Mouse (Mus musculus) thymus, postnatal 25 days (tissue): Measurements from ENCODE around the gene Acaa1b.

Experiments used
- DNase-seq: peaks from one replicate; pipeline ENCODE4 v3.0.0; 2022

Acaa1b gene

DNA sequence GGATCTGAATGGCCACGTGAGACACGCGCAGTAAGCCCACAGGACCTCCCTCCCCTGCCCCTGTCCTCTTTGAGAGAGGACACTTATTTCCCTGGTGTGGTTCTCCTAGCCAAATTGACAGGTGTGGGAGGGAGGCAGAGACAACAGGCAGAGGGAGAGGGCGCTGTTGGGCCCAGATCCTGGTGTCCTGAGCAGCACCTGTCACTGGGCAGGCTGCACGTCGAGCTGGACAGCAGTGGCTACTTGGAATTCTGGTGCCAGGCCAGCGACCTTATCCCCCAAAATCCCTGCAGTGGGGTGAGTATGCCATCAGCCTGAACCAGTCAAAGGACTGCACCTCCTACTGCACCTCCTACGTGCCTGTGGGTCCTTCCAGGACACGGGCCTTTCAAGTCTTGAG lies 13.5 kb downstream of the Acaa1b start:
- DNase-seq, result no peak

DNA sequence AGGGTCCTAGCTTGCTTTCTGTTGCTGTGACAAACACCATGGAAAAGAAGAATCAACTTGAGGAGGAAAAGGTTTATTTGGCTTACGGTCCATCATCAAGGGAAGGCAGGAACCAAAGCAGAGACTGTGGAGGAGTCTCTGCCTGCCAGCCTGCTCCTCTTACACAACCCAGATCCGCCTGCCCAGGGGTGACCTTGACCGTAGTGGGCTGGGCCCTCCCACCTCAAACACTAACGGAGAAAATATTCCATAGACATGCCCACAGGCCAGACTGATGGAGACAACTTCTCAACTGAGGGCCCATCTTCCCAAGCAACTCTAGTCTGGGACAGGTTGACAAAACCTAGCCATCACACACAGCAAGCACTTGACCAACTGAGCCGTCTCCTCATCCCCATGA lies 14.8 kb downstream of the Acaa1b start:
- DNase-seq, result no peak

DNA sequence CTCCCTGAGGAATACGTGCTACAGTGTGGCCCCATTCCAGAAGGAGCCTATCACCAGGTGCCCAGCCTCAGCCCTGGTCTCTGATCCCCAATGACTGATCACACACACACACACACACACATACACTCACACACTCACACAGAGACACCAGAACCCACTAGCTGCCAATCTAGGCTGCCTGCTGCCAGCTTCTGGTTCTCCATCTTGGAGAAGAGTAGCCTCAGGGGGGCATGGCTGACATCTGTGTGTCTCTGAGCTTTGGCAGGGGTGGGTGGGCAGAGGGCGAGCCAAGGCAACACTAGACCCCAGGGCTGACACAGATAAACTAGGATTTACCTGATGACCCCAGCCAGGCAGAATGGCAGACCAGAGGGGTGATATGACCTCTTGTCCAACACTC lies 18.1 kb downstream of the Acaa1b start:
- no peak for DNase-seq

DNA sequence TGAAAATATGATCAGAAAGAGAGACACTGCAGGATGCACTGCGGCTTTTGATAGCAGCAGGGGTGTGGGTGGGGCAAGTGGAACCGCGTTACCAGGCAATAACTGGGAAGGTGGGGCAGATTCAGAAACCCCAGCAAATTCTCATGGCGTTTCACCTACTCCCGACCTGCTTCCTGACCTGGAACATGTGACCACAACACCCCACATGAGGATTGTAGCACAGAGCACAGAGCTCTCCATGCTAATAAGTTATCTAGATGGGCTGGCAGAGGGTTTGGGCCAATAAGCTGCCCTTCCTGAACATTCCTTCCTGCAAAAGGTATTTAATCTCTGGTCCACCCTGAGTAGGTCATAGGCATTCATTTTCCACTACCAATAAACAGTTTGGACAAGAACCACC lies 26.2 kb downstream of the Acaa1b start:
- DNase-seq, result no peak

DNA sequence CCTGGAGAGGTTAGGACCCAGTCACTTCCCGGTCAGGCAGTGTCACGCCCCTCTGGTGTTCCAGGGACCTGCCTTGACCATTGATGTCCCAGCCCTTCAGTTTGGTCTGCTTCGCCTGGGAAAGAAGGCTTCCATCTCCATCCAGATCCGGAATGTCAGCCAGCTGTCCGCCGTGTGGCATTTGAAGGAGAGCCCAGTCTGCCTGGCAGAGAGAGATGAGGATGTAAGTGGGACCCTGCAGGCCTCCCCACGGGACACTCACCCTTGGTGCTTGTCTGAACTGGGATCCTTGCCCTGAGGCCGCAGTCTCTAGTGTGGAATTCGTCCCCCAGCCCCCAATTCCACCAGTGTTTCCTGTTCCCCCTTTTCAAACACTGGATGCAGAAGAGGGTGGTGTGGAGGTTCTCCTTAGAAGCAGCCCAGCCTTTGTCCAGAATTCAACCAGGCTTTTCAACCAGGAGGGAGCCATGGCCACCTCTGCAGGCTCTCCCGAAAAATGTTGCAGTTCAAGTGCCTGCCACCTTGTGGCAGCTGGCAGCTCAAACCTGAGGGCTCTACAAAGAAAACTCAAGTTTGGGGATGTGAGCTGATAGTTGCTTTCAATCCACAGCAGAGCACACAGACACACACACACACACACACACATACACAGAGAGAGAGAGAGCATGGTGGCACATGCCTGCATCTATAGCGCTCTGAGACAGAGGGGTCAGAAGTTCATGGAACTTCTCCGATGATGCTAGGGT lies 28.3 kb downstream of the Acaa1b start:
- no peak for DNase-seq

DNA sequence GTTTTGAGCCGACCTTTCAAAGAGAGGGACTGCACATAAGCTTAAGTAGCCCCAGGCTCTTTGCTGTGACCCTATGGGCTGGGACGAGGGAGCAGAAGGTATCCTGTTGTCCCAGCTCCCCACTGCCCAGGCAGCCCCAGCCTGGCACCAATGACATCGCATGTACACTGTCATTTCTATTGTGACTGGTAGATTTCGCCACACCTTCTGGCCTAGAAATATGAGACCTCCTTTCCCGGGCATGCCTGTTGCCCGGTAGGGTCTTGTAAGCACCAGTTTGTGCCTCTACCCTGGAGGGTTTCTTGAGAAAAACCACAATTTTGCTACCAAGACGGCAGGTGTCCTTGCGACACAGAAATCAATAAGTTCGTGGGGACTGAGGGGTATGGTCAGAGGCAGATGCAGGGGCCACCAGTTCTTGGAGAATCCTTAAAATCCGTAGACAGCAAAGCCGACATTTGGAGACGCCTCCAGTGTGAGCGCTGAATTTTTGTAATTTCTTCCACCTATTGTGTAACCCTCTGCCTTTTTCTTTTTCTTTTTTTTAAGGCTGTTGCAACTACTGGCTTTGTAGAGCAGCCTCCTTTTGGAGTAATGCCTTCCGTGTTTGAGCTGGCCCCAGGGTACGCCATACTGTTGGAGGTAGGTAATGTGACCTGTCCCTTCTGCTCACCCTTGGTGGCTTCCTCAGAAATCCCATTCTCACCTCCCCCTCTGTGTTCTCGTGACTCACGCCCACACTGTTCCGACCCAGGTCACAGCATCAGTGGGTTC lies 34.1 kb downstream of the Acaa1b start:
- no peak for DNase-seq

DNA sequence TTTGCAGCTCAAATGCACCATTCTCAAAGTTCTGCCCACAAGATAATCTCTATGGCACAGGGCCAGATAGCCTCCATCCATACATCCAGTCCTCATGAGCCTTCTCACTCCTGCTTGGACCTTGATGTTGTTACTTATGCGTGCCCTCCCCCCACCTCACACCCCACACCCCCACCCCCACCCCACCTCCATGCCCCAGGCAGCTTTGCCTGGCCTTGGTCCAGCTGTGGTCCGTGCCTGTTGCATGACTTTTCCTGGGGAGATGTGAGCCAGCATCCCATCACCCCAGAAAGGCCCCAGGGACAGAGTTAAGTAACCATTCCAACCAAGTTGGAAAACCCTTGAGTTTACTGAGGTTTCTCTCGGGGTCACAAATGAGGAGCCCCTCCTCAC lies 36.7 kb downstream of the Acaa1b start:
- no peak for DNase-seq

DNA sequence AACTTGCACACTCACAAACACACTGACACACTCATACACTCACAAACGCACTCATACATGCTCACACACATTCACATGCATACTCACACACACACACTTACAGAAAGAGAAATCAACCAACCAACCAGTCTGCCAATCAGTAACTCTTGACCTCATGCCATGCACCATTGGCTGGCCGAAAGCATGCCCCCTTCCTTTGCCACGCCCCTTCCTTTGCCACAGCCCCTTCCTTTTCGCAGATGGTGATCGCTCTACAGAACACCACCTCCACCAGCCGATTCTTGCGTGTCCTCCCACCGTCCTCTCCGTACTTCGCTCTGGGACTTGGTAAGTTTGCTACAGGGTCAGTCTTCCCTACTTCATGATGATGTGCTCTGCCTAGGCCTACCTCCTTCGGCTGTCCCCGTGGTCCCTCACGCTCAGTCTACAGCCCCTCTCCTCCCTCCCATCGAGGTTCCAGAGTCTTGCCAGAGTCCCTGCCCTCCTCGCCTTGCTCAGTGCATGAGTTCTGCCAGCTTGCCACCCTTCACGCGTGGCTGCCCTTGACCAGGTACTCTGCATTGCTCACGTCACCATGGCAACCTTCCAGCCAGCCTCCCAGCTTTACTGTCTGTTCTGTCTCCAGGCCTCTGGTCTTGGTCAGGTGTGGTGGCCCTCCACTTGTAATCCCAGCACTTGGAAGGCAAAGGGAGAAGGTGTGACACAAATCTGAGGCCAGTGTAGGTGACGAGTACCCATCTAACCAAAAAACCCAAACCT lies 37.3 kb downstream of the Acaa1b start:
- DNase-seq, result no peak

DNA sequence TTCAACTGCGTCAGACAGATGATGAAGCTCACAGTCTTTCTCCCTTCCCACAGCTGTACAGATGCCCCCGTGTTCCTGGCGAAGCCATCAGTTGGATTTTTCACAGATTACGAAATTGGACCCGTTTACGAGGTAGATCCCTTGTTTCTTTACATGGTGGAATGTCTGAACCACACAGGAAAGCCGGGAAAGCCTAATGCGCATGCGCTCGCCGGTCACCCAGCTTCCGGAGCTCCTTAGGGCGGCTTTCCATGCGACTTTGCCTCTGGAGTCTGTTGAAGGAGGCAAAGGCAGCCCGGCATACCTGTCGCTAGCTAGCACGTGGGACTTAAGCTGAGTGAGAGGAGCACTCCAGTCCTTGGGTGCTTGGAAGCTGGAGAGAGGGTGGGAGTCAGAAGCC lies 42.0 kb downstream of the Acaa1b start:
- DNase-seq, result no peak

DNA sequence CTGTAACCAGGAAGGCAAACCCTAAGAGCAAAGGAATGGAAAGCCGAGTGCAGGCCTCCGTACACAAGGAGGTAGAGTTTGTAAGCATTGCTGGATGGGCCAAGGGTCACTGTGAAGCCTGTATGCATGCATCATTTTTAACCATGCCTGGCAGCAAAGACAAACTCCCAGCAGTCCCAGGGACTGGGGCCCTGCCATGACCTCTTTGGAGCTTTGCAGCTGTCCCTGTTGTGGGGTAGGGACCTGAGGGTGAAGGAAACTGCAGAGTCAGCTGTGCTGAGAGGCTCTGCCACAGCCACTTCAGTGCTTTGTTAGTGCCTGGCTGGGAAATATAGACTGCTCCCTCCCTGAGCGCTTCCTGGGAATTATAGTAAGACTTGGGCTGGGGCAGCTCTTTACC lies 46.3 kb downstream of the Acaa1b start:
- DNase-seq, result no peak

DNA sequence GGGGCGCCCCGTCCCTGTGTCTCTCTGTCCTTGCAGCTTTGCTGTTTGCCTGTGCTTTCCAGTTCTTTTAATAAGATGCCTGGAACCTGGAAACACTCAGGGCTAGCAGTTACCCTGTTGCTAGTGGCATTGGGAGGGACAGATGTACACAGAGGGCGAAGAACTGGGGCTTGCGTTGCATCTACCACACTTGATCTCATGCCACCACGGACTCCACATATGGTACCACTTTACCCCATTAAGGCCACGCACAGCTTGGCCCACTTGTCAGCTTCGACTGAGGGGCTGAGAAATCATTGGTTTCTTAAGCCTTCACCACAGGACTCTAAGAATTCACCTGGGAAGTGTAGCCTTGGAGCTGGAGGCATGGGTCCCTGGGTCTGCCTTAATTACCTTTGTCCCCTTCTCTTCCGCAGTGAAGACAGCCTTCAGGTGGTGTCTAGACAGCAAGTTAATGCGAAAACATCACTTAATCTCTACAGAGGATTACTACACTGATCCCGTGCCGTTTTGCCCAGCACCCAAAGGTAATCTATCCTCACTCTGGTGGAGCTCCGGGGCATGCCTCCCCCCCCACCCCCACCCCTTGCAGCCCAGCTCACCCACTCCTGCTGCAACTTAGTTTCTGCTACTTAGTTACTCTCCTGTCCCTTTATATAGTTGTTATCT lies 47.1 kb downstream of the Acaa1b start:
- DNase-seq, result no peak

DNA sequence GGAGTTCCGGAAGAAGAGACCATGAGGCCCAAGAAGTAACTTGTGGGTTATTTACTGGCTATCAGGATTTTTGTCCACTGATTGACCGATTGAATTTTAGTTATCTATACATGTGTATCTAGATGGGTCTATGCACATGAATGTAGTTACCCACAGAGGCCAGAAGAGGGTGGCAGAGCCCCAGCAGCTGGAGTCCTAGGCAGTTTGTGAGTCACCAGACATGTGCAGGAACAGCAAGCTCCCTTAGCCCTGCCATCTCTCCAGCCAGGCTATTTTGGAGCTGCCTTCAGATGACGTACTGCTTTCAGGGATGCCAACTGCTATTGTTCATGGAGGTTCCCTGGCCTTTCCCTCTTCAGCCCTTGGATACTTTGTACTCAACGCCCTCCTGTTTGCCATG lies 49.3 kb downstream of the Acaa1b start:
- DNase-seq, result peak; percentile 18

DNA sequence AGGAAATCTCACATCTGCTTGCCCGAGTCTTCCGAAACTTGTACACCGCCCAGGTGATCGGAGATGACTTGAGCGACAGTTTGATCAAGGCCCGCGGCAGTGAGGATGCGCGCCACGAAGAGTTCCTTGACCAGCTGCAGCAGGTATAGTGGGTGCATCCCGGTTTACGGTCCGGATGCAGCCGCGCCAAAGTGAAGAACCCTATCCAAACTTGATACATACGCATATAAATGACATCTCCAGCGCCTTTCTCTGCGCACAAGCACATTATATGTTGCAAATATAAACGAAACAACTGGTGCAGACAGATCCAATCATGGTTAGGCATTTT lies 54.1 kb downstream of the Acaa1b start:
- no peak for DNase-seq

DNA sequence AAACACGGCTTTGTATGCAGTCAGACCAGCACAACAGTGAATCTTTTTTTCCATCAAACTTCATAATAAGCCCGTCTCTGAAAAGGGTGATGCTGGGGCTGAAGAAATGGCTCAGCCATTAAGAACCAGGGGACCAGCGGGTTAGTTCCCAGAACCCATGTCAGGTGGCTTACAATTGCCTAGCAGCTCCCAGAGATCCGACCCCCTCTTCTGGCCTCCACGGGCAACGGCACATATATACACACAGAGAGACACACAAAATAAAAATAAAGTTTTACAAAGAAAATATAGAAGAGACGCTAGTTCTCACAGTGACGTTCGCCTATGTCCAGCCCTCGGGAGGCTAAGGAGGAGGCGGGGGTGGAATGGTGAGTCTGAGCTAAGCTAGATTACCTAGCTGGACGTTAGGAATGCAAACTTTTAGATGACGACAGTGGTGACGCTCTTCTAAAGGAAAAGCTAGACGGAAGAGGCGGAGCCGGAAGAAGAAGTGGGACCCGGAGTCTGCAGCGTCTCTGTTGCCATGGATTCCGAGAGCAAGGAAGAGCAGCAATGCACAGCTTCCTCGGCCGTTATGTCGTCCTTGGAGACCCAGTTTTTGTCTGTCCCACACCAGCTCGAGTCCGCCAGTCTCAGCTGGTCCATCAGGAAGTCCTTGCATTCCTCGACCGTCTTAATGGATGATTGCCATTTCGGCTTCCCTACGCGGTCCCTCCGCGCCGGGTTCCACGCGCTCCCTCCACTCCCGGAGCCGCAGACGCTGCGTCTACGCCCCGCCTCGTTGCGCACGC lies 54.7 kb downstream of the Acaa1b start, which contains the start of gene Dlec1:
Gene Dlec1, plus strand, starts transcription at position 487 of the 791 bp plus-strand sequence.
- DNase-seq, result peak; percentile 68

DNA sequence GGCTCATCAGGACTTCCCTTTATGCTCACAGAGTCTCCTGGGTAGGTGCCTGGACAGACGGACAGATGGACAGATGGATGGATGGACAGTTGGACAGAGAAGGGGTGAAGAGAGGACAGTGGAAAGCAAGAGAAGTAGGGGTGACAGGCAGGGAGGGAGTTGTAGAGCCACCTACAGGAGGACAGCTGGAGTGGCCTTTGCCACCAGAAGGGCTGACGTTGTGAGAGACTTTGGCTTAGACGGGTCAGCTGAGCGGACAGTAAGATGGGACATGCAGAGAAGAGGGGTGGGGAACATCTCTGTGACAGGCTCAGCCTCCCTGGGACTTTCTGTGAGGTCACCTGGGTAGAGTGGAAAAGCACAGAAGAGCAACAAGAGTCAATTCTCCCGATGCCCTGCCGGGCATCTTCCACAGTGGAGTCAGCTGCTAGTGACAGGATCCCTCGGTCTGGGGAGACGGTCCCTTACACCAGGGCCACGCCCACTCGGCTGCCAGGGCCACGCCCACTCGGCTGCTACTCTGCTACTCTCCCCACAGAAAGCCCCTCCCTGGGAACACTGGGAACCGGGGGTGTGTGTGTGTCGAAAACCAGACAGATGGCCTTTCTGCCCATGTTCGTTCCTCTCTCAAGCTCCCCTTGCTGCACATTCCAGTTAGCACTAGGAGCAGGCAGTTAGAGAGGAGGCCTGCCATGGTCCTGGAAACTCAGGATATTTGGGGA lies 56.6 kb downstream of the Acaa1b start:
- DNase-seq, result peak; percentile 17
